ENCODE assay signal across 8 mouse cellular contexts in genomic region chr15:102235371-102236027, GRCm38 (mm10). TPM values are rescaled to one million over a fixed set of nuclear protein-coding genes. Genes with fewer than 3 reads are reported as not detected.
DNase-seq lines count a peak whose midpoint lies in the region; ATAC-seq lines count a peak whose summit lies in the region.
"Had no signal": no experiment of that assay in that cellular context is flagged by ENCODE, and none has a peak within 500 bp of the region (broad histone marks: within the 10 kb centered on the region; RNA-seq: fewer than 3 reads in every experiment).

No protein-coding gene starts in this region.

- ATAC-seq in forebrain, embryonic 16.5 days = no peak
- no peak; the same call in 1 of the 2 replicates for ATAC-seq in limb, embryonic 11.5 days (ENCODE audit: insufficient number of reproducible peaks, low FRiP score, low TSS enrichment, low read depth)

- H3K9ac ChIP-seq in forebrain, embryonic 16.5 days (replicated peaks; ENCODE audit: low read depth, low read length) = peak overlapping the region; percentile 6; the same call in 1 of the 2 replicates
- H3K9ac ChIP-seq in limb, embryonic 11.5 days (ENCODE audit: low read length) = no peak overlapping the region

- 17% methylated on average over 21 of the region's 21 CpGs for WGBS in forebrain, embryonic 16.5 days
- WGBS in limb, embryonic 11.5 days = 41% methylated on average over 19 of the region's 21 CpGs

- H3K9me3 ChIP-seq in forebrain, embryonic 16.5 days (ENCODE audit: control insufficient read depth, low read length) = no peaks in the 10 kb centered on the region
- no peaks in the 10 kb centered on the region for H3K9me3 ChIP-seq in limb, embryonic 11.5 days (ENCODE audit: control insufficient read depth, low read length)

- peak; percentile 32 for DNase-seq in thymus, postnatal 25 days
- no peak for DNase-seq in thymus, postnatal 10 days (ENCODE audit: low spot score in 2 of 2)
- peak; percentile 43 for DNase-seq in limb, embryonic 11.5 days (ENCODE audit: low spot score)
- DNase-seq in retina, postnatal 1 day = peak; percentile 72
- DNase-seq in layer of hippocampus, postnatal 10 days (ENCODE audit: low spot score in 2 of 2) = no peak
- DNase-seq in layer of hippocampus, postnatal 14 days (ENCODE audit: low spot score in 2 of 2) = no peak

- H3K4me3 ChIP-seq in forebrain, embryonic 16.5 days (replicated peaks; ENCODE audit: low read length) = no peak overlapping the region
- H3K4me3 ChIP-seq in limb, embryonic 11.5 days (ENCODE audit: low read depth, low read length) = no peak overlapping the region

- H3K27me3 ChIP-seq in forebrain, embryonic 16.5 days (replicated peaks; ENCODE audit: control insufficient read depth, insufficient read depth, low read length) = no peaks in the 10 kb centered on the region
- H3K27me3 ChIP-seq in limb, embryonic 11.5 days (ENCODE audit: control insufficient read depth, insufficient read depth, low read length) = no peaks in the 10 kb centered on the region

- peaks cover 2% of the 10 kb centered on the region; the same call in 1 of the 2 replicates for H3K4me1 ChIP-seq in forebrain, embryonic 16.5 days (replicated peaks; ENCODE audit: control insufficient read depth, insufficient read depth, low read length)
- peaks cover 11% of the 10 kb centered on the region for H3K4me1 ChIP-seq in limb, embryonic 11.5 days (ENCODE audit: control insufficient read depth, insufficient read depth, low read length)

- H3K36me3 ChIP-seq in forebrain, embryonic 16.5 days (ENCODE audit: control insufficient read depth, insufficient read depth) = no peaks in the 10 kb centered on the region
- peaks cover 19% of the 10 kb centered on the region; the same call in 1 of the 2 replicates for H3K36me3 ChIP-seq in limb, embryonic 11.5 days (ENCODE audit: control insufficient read depth, insufficient read depth, low read length)

- H3K4me2 ChIP-seq in forebrain, embryonic 16.5 days (ENCODE audit: low read length) = no peak overlapping the region
- no peak overlapping the region; the same call in 1 of the 2 replicates for H3K4me2 ChIP-seq in limb, embryonic 11.5 days (ENCODE audit: low read depth, severe bottlenecking)

- H3K27ac ChIP-seq in forebrain, embryonic 16.5 days (ENCODE audit: low read length) = no peak overlapping the region
- no peak overlapping the region for H3K27ac ChIP-seq in limb, embryonic 11.5 days (replicated peaks; ENCODE audit: low read depth, low read length)

RNA-seq across cellular contexts. Expression of gene Itgb7, which starts 3.8 kb away (rescaled TPM):
- 0.73 and 1.0 TPM in 2 replicates for polyA plus RNA-seq in forebrain, embryonic 16.5 days (2015; fragmentation: Nextera tagmentation; extraction: Ambion mirVana)
- polyA plus RNA-seq in limb, embryonic 11.5 days (2014; fragmentation: Nextera tagmentation; extraction: Ambion mirVana) = 0.57 and 0.71 TPM in 2 replicates
- total RNA-seq in layer of hippocampus, postnatal 10 days (2021) = 1 to 10 TPM; 1.3 to 2.5 TPM
- 1 to 10 TPM; 2.1 to 4.2 TPM for total RNA-seq in layer of hippocampus, postnatal 14 days (2021)

RNA-seq across cellular contexts. Expression of gene Rarg, which starts 21.8 kb away (rescaled TPM):
- 6.4 and 8.0 TPM in 2 replicates for polyA plus RNA-seq in forebrain, embryonic 16.5 days (2015; fragmentation: Nextera tagmentation; extraction: Ambion mirVana)
- polyA plus RNA-seq in limb, embryonic 11.5 days (2014; fragmentation: Nextera tagmentation; extraction: Ambion mirVana) = 118 and 119 TPM in 2 replicates
- 10 to 100 TPM; 12.5 to 15.6 TPM for total RNA-seq in layer of hippocampus, postnatal 10 days (2021)
- total RNA-seq in layer of hippocampus, postnatal 14 days (2021) = 10 to 100 TPM in 1 of 2 experiments, 1 to 10 TPM in 1; 8.8 to 11.2 TPM

RNA-seq across cellular contexts. Expression of gene Csad, which starts 31.0 kb away (rescaled TPM):
- polyA plus RNA-seq in forebrain, embryonic 16.5 days (2015; fragmentation: Nextera tagmentation; extraction: Ambion mirVana) = 37.8 and 39.6 TPM in 2 replicates
- polyA plus RNA-seq in limb, embryonic 11.5 days (2014; fragmentation: Nextera tagmentation; extraction: Ambion mirVana) = 37.3 and 37.5 TPM in 2 replicates
- 10 to 100 TPM; 33.0 to 38.7 TPM for total RNA-seq in layer of hippocampus, postnatal 10 days (2021)
- 10 to 100 TPM; 40.5 to 42.4 TPM for total RNA-seq in layer of hippocampus, postnatal 14 days (2021)

RNA-seq across cellular contexts. Expression of gene Zfp740, which starts 32.5 kb away (rescaled TPM):
- polyA plus RNA-seq in forebrain, embryonic 16.5 days (2015; fragmentation: Nextera tagmentation; extraction: Ambion mirVana) = 84.6 and 93.4 TPM in 2 replicates
- 67.5 and 71.1 TPM in 2 replicates for polyA plus RNA-seq in limb, embryonic 11.5 days (2014; fragmentation: Nextera tagmentation; extraction: Ambion mirVana)
- 10 to 100 TPM; 64.4 to 68.3 TPM for total RNA-seq in layer of hippocampus, postnatal 10 days (2021)
- total RNA-seq in layer of hippocampus, postnatal 14 days (2021) = 10 to 100 TPM; 69.8 to 76.3 TPM

RNA-seq across cellular contexts. Expression of gene Gm9918, which starts 34.9 kb away (rescaled TPM):
- polyA plus RNA-seq in forebrain, embryonic 16.5 days (2015; fragmentation: Nextera tagmentation; extraction: Ambion mirVana) = 0.11 TPM in 1 of 2 replicates, not detected in the other
- 0.88 and 1.1 TPM in 2 replicates for polyA plus RNA-seq in limb, embryonic 11.5 days (2014; fragmentation: Nextera tagmentation; extraction: Ambion mirVana)
- not detected for total RNA-seq in layer of hippocampus, postnatal 10 days (2021)
- total RNA-seq in layer of hippocampus, postnatal 14 days (2021) = not detected
- total RNA-seq: neutrophil, adult 5-6 weeks had no signal

Comparison
In these comparisons a context has a peak if more than half of its experiments do, and no peak if none do; other contexts are left out.
1. DNase-seq: peak in thymus, postnatal 25 days (single experiment), limb, embryonic 11.5 days (single experiment) and retina, postnatal 1 day (single experiment); none in thymus, postnatal 10 days (0 of 2), layer of hippocampus, postnatal 10 days (0 of 2) and layer of hippocampus, postnatal 14 days (0 of 2).